Mouse (Mus musculus) embryonic facial prominence, embryonic 14.5 days (tissue): ENCODE measurements around the gene Gamt. TPM values are rescaled to one million over a fixed set of nuclear protein-coding genes. Genes with fewer than 3 reads are reported as not detected.
A peak's percentile ranks its signal among the peaks of the same experiment; 100 is the strongest.

Experiments used
- ATAC-seq: fragments of 200-750 bp; cut with Nextera tagmentation; 2 replicates; pipeline ENCODE4 v1.8.0; 2017; ENCODE audit warnings: low read depth, moderate number of reproducible peaks, moderate TSS enrichment
- DNase-seq: peaks from one replicate; pipeline ENCODE4 v3.0.0-alpha.2; 2015; ENCODE audit warnings: low spot score
- H3K27ac ChIP-seq: fragments of 300-500 bp; sonication (generic); replicated peaks from 2 replicates; pipeline ENCODE4 v1.5.1; 2014; ENCODE audit warnings: low read depth, mild to moderate bottlenecking, low read length, moderate library complexity
- H3K27me3 ChIP-seq: fragments of 300-500 bp; sonication (generic); replicated peaks from 2 replicates; pipeline ENCODE4 v1.6.1; 2014; ENCODE audit warnings: low read length; ENCODE audit not compliant: control insufficient read depth, insufficient read depth
- H3K36me3 ChIP-seq: fragments of 300-500 bp; sonication (generic); 2 replicates; pipeline ENCODE4 v1.6.1; 2014; ENCODE audit warnings: low read length, mixed read lengths; ENCODE audit not compliant: control insufficient read depth, insufficient read depth
- H3K4me1 ChIP-seq: fragments of 300-500 bp; sonication (generic); 2 replicates; pipeline ENCODE4 v1.6.1; 2014; ENCODE audit warnings: antibody characterized with exemption, low read length; ENCODE audit not compliant: control insufficient read depth, insufficient read depth
- H3K4me2 ChIP-seq: fragments of 300-500 bp; sonication (generic); 2 replicates; pipeline ENCODE4 v1.6.1; 2014; ENCODE audit warnings: low read depth, mild to moderate bottlenecking, low read length, moderate library complexity, mixed read lengths
- H3K4me3 ChIP-seq: fragments of 300-500 bp; sonication (generic); 2 replicates; pipeline ENCODE4 v1.5.1; 2014; ENCODE audit warnings: low read depth, mild to moderate bottlenecking, low read length
- H3K9ac ChIP-seq: fragments of 300-500 bp; sonication (generic); 2 replicates; pipeline ENCODE4 v1.6.1; 2014; ENCODE audit warnings: low read depth, mild to moderate bottlenecking, low read length, moderate library complexity, mixed read lengths
- H3K9me3 ChIP-seq: fragments of 300-500 bp; sonication (generic); 2 replicates; pipeline ENCODE4 v1.6.1; 2016; ENCODE audit warnings: low read length; ENCODE audit not compliant: control insufficient read depth
- WGBS: fragments of 180-500 bp; shearing (Covaris S2); extraction: QIAGEN DNeasy Blood & Tissue Kit; methylation state at CpG from one replicate; pipeline ENCODE4 v1.1.7; 2014; 5-methylcytosine and 5-hydroxymethylcytosine counted together
- polyA plus RNA-seq: library from polyadenylated mRNA; unstranded; fragments of >200 nt; fragmentation: Nextera tagmentation; extraction: Ambion mirVana; gene quantifications from 2 replicates; pipeline ENCODE4 v1.2.1, GENCODE M21; 2014

Gamt gene
- polyA plus RNA-seq, 1 experiment from 2014 or later = 139 TPM

DNA sequence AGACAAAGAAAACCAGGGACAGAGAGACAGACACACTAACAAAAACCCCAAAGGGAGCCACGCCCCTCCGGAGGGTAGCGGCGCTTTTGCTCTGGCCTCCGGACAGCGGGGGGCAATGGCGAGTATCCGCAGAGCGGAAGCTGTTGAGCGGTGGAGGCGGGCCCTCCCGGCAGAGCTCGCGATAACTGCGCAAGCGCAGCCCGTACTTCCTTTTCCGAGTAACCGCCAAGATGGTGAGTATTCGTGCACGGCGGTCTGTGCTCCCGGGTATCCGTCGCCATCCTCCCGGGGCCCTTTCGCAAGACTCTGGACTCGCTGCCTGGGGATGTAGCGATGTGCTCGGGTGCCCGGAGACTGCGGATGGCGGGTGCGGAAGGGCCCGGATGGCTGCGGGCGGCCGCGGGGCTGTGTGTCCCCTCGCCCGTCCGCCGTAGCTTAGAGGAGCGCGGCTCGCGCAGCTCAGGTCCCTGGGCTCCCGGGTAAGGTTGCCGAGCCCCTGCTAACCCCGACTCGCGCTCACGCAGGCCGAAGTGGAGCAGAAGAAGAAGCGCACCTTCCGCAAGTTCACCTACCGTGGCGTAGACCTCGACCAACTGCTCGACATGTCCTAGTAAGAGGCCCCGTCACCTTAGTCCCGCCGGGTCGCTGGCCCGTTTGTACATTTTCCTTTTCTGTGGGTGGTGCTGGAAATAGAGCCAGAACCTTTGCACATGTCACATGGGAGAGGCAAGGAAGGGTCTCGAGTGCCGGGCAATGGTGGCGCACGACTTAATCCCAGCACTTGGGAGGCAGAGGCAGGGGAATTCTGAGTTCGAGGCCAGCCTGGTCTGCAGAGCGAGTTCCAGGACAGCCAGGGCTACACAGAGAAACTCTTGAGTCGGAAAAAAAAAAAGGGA, 31.7 kb upstream of the Gamt start, which contains the start of gene Rps15:
Gene Rps15, plus strand, starts transcription at position 203 of the 896 bp plus-strand sequence.
- Histone ChIP-seq H3K4me3 (peak within 1 kb of the TSS; percentile 97), H3K4me2 (peak within 1 kb of the TSS; percentile 98), H3K27ac (peak within 1 kb of the TSS; percentile 94), H3K9ac (peak within 1 kb of the TSS; percentile 99), H3K36me3 (peaks cover 36% of the 10 kb centered on the region), H3K4me1 (0 out of 2 replicates have a peak, but pooled peaks cover 4% of the 10 kb centered on the region), H3K9me3 (no peaks in the 10 kb centered on the region), H3K27me3 (no peaks in the 10 kb centered on the region; the same call in 1 of the 2 replicates)
- DNase-seq (peak; percentile 98), ATAC-seq (peak; percentile 87)
- under 1% methylated on average over 54 of the region's 72 CpGs for whole genome bisulfite sequencing

DNA sequence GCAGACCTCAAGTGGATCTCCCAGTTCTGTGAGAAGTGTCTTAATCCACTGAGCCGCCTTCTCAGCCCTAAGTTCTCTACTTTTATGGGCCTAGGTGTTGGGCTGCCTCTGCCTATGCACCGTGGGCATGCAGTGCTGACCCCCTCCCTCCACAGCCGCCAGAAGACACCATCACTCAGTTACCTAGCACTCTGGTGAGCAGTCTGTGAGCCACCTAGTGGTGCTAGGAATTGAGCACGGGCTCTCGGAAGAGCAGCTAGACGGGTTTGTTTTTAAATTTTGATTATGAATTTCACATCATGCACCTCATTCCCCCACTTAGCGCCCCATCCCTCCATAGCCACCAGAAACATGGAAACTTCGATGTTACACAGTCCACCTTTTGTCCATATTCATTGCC, 27.8 kb upstream of the Gamt start:
- Histone ChIP-seq H3K36me3 (peaks cover 59% of the 10 kb centered on the region), H3K4me2 (no peak overlapping the region), H3K9ac (no peak overlapping the region), H3K4me1 (0 out of 2 replicates have a peak, but pooled peaks cover 4% of the 10 kb centered on the region), H3K27ac (no peak overlapping the region), H3K27me3 (no peaks in the 10 kb centered on the region), H3K9me3 (no peaks in the 10 kb centered on the region), H3K4me3 (no peak overlapping the region)
- ATAC-seq (no peak), DNase-seq (no peak)
- 70% methylated on average over 8 of the region's 8 CpGs for WGBS

DNA sequence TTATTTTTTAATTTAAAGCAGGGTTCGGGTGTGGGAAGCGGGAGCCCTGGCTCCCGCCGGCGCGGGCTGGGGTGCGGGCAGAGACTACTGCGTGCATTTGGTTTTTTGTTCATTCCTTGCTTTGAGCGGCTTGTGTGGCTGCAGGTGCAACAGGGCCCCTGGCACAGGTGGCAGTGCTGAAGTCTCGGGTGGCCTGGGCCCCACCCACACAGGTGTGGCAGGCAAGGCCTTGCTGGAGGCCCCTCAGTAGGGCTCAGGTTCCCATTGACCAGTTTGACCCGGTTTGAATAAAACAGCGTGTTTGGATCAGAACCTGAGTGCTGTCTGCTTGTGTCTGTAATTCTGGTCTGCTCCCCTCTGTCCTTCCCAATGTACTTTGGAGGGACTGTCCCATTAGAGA, 27.3 kb upstream of the Gamt start:
- no peaks in the 10 kb centered on the region for H3K9me3 ChIP-seq
- H3K27me3 ChIP-seq = no peaks in the 10 kb centered on the region
- peaks cover 59% of the 10 kb centered on the region for H3K36me3 ChIP-seq
- H3K9ac ChIP-seq = no peak overlapping the region
- no peak overlapping the region for H3K4me3 ChIP-seq
- WGBS = 90% methylated on average over 12 of the region's 12 CpGs
- ATAC-seq (no peak), DNase-seq (no peak)
- no peaks in the 10 kb centered on the region for H3K4me1 ChIP-seq
- H3K4me2 ChIP-seq = no peak overlapping the region
- no peak overlapping the region for H3K27ac ChIP-seq

DNA sequence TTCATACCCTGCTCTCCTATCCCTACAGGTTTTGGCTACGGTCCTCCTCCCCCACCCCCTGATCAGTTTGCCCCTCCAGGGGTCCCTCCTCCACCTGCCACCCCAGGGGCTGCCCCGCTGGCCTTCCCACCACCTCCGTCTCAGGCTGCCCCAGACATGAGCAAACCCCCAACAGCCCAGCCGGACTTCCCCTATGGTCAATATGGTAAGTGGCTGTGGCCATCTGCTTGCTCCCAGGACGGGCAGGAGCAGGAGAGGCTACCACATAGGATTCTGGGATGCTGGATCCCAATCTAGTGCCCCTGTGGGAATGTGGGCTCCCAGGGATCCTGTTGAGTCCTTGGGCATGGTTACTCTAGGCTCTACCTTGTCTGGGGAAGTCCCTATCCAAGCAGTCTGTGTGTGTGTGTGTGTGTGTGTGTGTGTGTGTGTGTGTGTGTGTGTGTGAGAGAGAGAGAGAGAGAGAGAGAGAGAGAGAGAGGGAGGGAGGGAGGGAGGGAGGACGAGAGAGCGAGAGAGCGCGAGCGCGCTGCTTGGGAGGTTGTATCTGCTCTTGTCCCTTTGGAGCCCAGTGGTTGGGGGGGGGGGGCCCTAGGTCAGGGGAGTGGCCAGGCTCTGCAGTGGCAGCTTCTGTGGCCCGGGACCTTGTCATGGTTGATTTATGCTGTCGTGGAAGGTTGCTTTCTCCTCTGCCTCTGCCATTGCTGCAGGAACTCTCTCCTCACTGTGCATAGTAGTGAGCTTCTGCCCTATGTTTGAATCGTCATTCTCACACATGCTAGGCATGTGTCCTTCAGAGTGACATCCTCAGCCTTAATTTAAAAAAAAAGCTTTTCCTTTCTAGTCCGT, 24.6 kb upstream of the Gamt start:
- DNase-seq (no peak), ATAC-seq (no peak)
- H3K27ac ChIP-seq = no peak overlapping the region
- H3K27me3 ChIP-seq = no peaks in the 10 kb centered on the region
- H3K9ac ChIP-seq = no peak overlapping the region
- H3K4me2 ChIP-seq = no peak overlapping the region
- H3K4me1 ChIP-seq = no peaks in the 10 kb centered on the region
- H3K36me3 ChIP-seq = peaks cover 83% of the 10 kb centered on the region
- WGBS = 82% methylated on average over 12 of the region's 15 CpGs
- H3K4me3 ChIP-seq = no peak overlapping the region
- H3K9me3 ChIP-seq = no peaks in the 10 kb centered on the region

GRCm38 (mm10) chr10:80282481-80283441, 21.9 kb upstream of the Gamt start:
- H3K36me3 ChIP-seq = peaks cover 98% of the 10 kb centered on the region
- ATAC-seq (no peak), DNase-seq (no peak)
- no peak overlapping the region for H3K27ac ChIP-seq
- no peaks in the 10 kb centered on the region for H3K4me1 ChIP-seq
- H3K9me3 ChIP-seq = no peaks in the 10 kb centered on the region
- no peak overlapping the region for H3K9ac ChIP-seq
- 88% methylated on average over 18 of the region's 20 CpGs for WGBS
- H3K27me3 ChIP-seq = no peaks in the 10 kb centered on the region
- H3K4me2 ChIP-seq = no peak overlapping the region
- no peak overlapping the region for H3K4me3 ChIP-seq

GRCm38 (mm10) chr10:80281921-80282371, 21.1 kb upstream of the Gamt start:
- ATAC-seq (no peak), DNase-seq (no peak)
- no peaks in the 10 kb centered on the region for H3K4me1 ChIP-seq
- no peaks in the 10 kb centered on the region for H3K27me3 ChIP-seq
- 65% methylated on average over 8 of the region's 8 CpGs for WGBS
- peaks cover 98% of the 10 kb centered on the region for H3K36me3 ChIP-seq
- no peak overlapping the region for H3K4me2 ChIP-seq
- H3K27ac ChIP-seq = no peak overlapping the region
- H3K4me3 ChIP-seq = no peak overlapping the region
- H3K9ac ChIP-seq = no peak overlapping the region
- no peaks in the 10 kb centered on the region for H3K9me3 ChIP-seq

DNA sequence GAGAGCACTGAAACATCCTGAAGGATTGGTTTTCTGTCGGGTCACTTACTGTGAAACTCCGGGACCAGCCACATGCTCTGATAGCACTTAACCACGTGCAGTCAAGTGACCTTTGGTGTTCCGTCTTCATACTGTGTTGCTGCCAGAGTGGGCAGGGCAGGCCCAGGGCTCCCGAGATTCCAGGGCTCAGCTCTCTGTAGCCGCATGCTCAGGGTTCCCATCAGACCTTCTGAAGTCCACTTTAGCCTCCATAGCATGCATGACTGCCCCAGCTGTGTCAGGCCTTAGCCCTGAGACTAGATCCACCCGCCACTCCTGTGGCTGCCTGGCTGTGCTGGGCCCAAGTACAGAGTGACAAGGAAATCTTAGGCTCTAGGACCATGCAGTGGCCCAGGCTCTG, 20.5 kb upstream of the Gamt start:
- H3K9ac ChIP-seq = peak overlapping the region; percentile 14; the same call in 1 of the 2 replicates
- no peak overlapping the region for H3K4me2 ChIP-seq
- ATAC-seq (peak; percentile 8; the same call in 1 of the 2 replicates), DNase-seq (no peak)
- 87% methylated on average over 7 of the region's 7 CpGs for WGBS
- no peak overlapping the region for H3K4me3 ChIP-seq
- H3K9me3 ChIP-seq = no peaks in the 10 kb centered on the region
- no peaks in the 10 kb centered on the region for H3K27me3 ChIP-seq
- H3K27ac ChIP-seq = no peak overlapping the region
- peaks cover 97% of the 10 kb centered on the region for H3K36me3 ChIP-seq
- no peaks in the 10 kb centered on the region for H3K4me1 ChIP-seq

- peaks cover 93% of the 10 kb centered on the region for H3K36me3 ChIP-seq
Measured at GRCm38 (mm10) chr10:80279273-80279672, 18.5 kb upstream of the Gamt start.

More at GRCm38 (mm10) chr10:80279273-80279672, 18.5 kb upstream of the Gamt start:
- H3K9me3 ChIP-seq = no peaks in the 10 kb centered on the region
- no peak overlapping the region for H3K4me2 ChIP-seq
- no peaks in the 10 kb centered on the region for H3K27me3 ChIP-seq
- no peaks in the 10 kb centered on the region for H3K4me1 ChIP-seq
- no peak overlapping the region for H3K4me3 ChIP-seq
- 92% methylated on average over 12 of the region's 12 CpGs for WGBS
- DNase-seq (no peak), ATAC-seq (no peak)
- no peak overlapping the region for H3K27ac ChIP-seq
- H3K9ac ChIP-seq = no peak overlapping the region
